Mouse (Mus musculus) stomach, adult 2 months (tissue): ENCODE measurements around the gene Hlf. TPM values are rescaled to one million over a fixed set of nuclear protein-coding genes. Genes with fewer than 3 reads are reported as not detected.

ENCODE experiments used
- polyA plus RNA-seq: library from polyadenylated mRNA; depleted of rRNA; stranded (reverse); fragments of >200 nt; gene quantifications from 2 replicates; pipeline ENCODE4 v1.2.3, GENCODE M21; 2012; rRNA removed

Gene Hlf
- 1.2 and 2.1 TPM in 2 replicates for polyA plus RNA-seq

GRCm38 (mm10) chr11:90390817-90391173 is at the start of gene Hlf:
TSS of gene Hlf (minus strand) at chr11:90390895.

Other genes starting within 250 kb of the Hlf start
- gene Gm45716, start 203.2 kb downstream of the Hlf start, polyA plus RNA-seq: 0.08 and 0.28 TPM in 2 replicates
- gene Mmd, start 141.4 kb downstream of the Hlf start, polyA plus RNA-seq: 5.6 and 13.6 TPM in 2 replicates
- gene Stxbp4, start 247.2 kb upstream of the Hlf start, polyA plus RNA-seq: 0.32 and 0.45 TPM in 2 replicates
- gene Cox11, start 247.3 kb upstream of the Hlf start, polyA plus RNA-seq: 8.2 and 15.6 TPM in 2 replicates